Mouse (Mus musculus) C2C12 (cell line): ENCODE measurements around the gene Dnah8. TPM values are rescaled to one million over a fixed set of nuclear protein-coding genes. Genes with fewer than 3 reads are reported as not detected.

Experiments used
- H3K27me3 ChIP-seq: one replicate; pipeline ENCODE4 v1.6.1; 2011; ENCODE audit not compliant: control insufficient read depth, insufficient read depth, insufficient read length
- H3K36me3 ChIP-seq: one replicate; pipeline ENCODE4 v1.6.1; 2011; ENCODE audit not compliant: control insufficient read depth, insufficient read depth
- H3K4me3 ChIP-seq: one replicate; pipeline ENCODE4 v1.5.1; 2011; ENCODE audit warnings: mild to moderate bottlenecking, control low read depth; ENCODE audit not compliant: poor library complexity, insufficient read depth, severe bottlenecking
- H3K79me2 ChIP-seq: one replicate; pipeline ENCODE4 v1.6.1; 2011; ENCODE audit not compliant: control insufficient read depth, insufficient read depth
- H3K79me3 ChIP-seq: one replicate; pipeline ENCODE4 v1.6.1; 2011; ENCODE audit warnings: low read depth, control low read depth
- H3ac ChIP-seq: one replicate; pipeline ENCODE3; 2011; ENCODE audit warnings: low read depth; ENCODE audit not compliant: control insufficient read depth, insufficient read length
- CEBPB ChIP-seq: IDR thresholded peaks from one replicate; pipeline ENCODE4 v1.6.1; 2011; ENCODE audit warnings: low read depth, mild to moderate bottlenecking, control low read depth, moderate library complexity
- CTCF ChIP-seq: IDR thresholded peaks from one replicate; pipeline ENCODE4 v1.5.1; 2011; ENCODE audit not compliant: control insufficient read depth, insufficient read depth, insufficient read length
- FOSL1 ChIP-seq: IDR thresholded peaks from one replicate; pipeline ENCODE4 v1.8.0; 2011; ENCODE audit warnings: mild to moderate bottlenecking, low read length; ENCODE audit not compliant: poor library complexity, insufficient read depth, severe bottlenecking
- MAX ChIP-seq: IDR thresholded peaks from one replicate; pipeline ENCODE4 v1.6.1; 2011; ENCODE audit warnings: mild to moderate bottlenecking, control low read depth
- MYOD1 ChIP-seq: IDR thresholded peaks from one replicate; pipeline ENCODE4 v1.6.1; 2011; ENCODE audit warnings: low read depth; ENCODE audit not compliant: control insufficient read depth, insufficient read length
- MYOG ChIP-seq: IDR thresholded peaks from one replicate; pipeline ENCODE4 v1.6.1; 2011; ENCODE audit not compliant: control insufficient read depth, insufficient read length; ENCODE audit errors: extremely low read depth
- USF1 ChIP-seq: IDR thresholded peaks from one replicate; pipeline ENCODE4 v1.6.1; 2011; ENCODE audit warnings: low read depth, mild to moderate bottlenecking, control low read depth, moderate library complexity
- polyA plus RNA-seq: library from polyadenylated mRNA; unstranded; fragments of >200 nt; fragmentation: generic; extraction: Trizol; gene quantifications from one replicate; pipeline ENCODE4 v1.2.1, GENCODE M21; 2012; ENCODE audit warnings: missing spikeins

Dnah8 gene
- polyA plus RNA-seq, 1 experiment = 0.32 TPM

GRCm38 (mm10) chr17:30774416-30774815, 150.3 kb downstream of the Dnah8 start:
- Histone ChIP-seq H3ac (no peak overlapping the region), H3K27me3 (no peaks in the 10 kb centered on the region), H3K4me3 (no peak overlapping the region), H3K36me3 (no peaks in the 10 kb centered on the region), H3K79me3 (no peaks in the 10 kb centered on the region), H3K79me2 (no peaks in the 10 kb centered on the region)
- TF ChIP-seq CTCF (no peak), MYOG (no peak), MYOD1 (no peak), CEBPB (no peak), MAX (no peak), FOSL1 (no peak), USF1 (no peak)

GRCm38 (mm10) chr17:30775096-30775495, 150.9 kb downstream of the Dnah8 start:
- H3K4me3 ChIP-seq = no peak overlapping the region
- H3K36me3 ChIP-seq = no peaks in the 10 kb centered on the region
- H3K79me3 ChIP-seq = no peaks in the 10 kb centered on the region
- H3K27me3 ChIP-seq = no peaks in the 10 kb centered on the region
- TF ChIP-seq USF1 = no peak
- TF ChIP-seq CEBPB = no peak
- no peak for TF ChIP-seq CTCF
- no peak for TF ChIP-seq MYOG
- TF ChIP-seq MYOD1 = no peak
- no peak for TF ChIP-seq FOSL1
- TF ChIP-seq MAX = no peak
- H3ac ChIP-seq = no peak overlapping the region
- H3K79me2 ChIP-seq = no peaks in the 10 kb centered on the region

- Histone ChIP-seq H3K27me3 (peaks cover 25% of the 10 kb centered on the region), H3K79me3 (no peaks in the 10 kb centered on the region), H3K4me3 (no peak overlapping the region), H3K79me2 (no peaks in the 10 kb centered on the region), H3K36me3 (no peaks in the 10 kb centered on the region), H3ac (no peak overlapping the region)
- TF ChIP-seq CEBPB = no peak
- no peak for TF ChIP-seq MYOD1
- TF ChIP-seq FOSL1 = no peak
- TF ChIP-seq CTCF = no peak
- no peak for TF ChIP-seq MYOG
- no peak for TF ChIP-seq USF1
- TF ChIP-seq MAX = no peak
Measured at GRCm38 (mm10) chr17:30781046-30781445, 156.9 kb downstream of the Dnah8 start.

GRCm38 (mm10) chr17:30782286-30782685, 158.1 kb downstream of the Dnah8 start:
- no peak overlapping the region for H3ac ChIP-seq
- no peak for TF ChIP-seq CTCF
- TF ChIP-seq FOSL1 = no peak
- TF ChIP-seq CEBPB = no peak
- no peak for TF ChIP-seq MYOD1
- no peak for TF ChIP-seq MYOG
- no peak for TF ChIP-seq USF1
- no peak for TF ChIP-seq MAX
- H3K79me2 ChIP-seq = no peaks in the 10 kb centered on the region
- peaks cover 25% of the 10 kb centered on the region for H3K27me3 ChIP-seq
- no peaks in the 10 kb centered on the region for H3K79me3 ChIP-seq
- no peak overlapping the region for H3K4me3 ChIP-seq
- H3K36me3 ChIP-seq = no peaks in the 10 kb centered on the region

- Histone ChIP-seq H3K4me3 (no peak overlapping the region), H3ac (no peak overlapping the region), H3K79me2 (no peaks in the 10 kb centered on the region), H3K36me3 (no peaks in the 10 kb centered on the region), H3K27me3 (peaks cover 21% of the 10 kb centered on the region), H3K79me3 (no peaks in the 10 kb centered on the region)
- TF ChIP-seq CEBPB = no peak
- no peak for TF ChIP-seq MYOG
Measured at GRCm38 (mm10) chr17:30788361-30788760, 164.2 kb downstream of the Dnah8 start.

- Histone ChIP-seq H3K4me3 (no peak overlapping the region), H3K79me2 (no peaks in the 10 kb centered on the region), H3K79me3 (no peaks in the 10 kb centered on the region), H3K36me3 (no peaks in the 10 kb centered on the region), H3ac (no peak overlapping the region), H3K27me3 (peaks cover 14% of the 10 kb centered on the region)
- TF ChIP-seq MAX = no peak
Measured at GRCm38 (mm10) chr17:30790816-30791215, 166.7 kb downstream of the Dnah8 start.
